Mouse (Mus musculus) midbrain, embryonic 12.5 days (tissue): ENCODE data around the gene Gm20852. TPM values are rescaled to one million over a fixed set of nuclear protein-coding genes. Genes with fewer than 3 reads are reported as not detected.
"Not testable (repeated sequence)": the region's sequence is repeated elsewhere in the genome, so short reads cannot be mapped to it uniquely, and the experiment has no call there.

Experiments used
- ATAC-seq: fragments of 200-750 bp; cut with Nextera tagmentation; 2 replicates; pipeline ENCODE4 v1.8.0; 2017; ENCODE audit warnings: low read depth, moderate TSS enrichment, moderate library complexity; ENCODE audit not compliant: low FRiP score
- H3K27ac ChIP-seq: fragments of 300-500 bp; sonication (generic); replicated peaks from 2 replicates; pipeline ENCODE4 v1.5.1; 2016; ENCODE audit warnings: mild to moderate bottlenecking
- H3K27me3 ChIP-seq: fragments of 300-500 bp; sonication (generic); 2 replicates; pipeline ENCODE4 v1.6.1; 2016; ENCODE audit warnings: mild to moderate bottlenecking
- H3K36me3 ChIP-seq: fragments of 300-500 bp; sonication (generic); 2 replicates; pipeline ENCODE4 v1.6.1; 2016
- H3K4me1 ChIP-seq: fragments of 300-500 bp; sonication (generic); 2 replicates; pipeline ENCODE4 v1.6.1; 2016
- H3K4me2 ChIP-seq: fragments of 300-500 bp; sonication (generic); replicated peaks from 2 replicates; pipeline ENCODE4 v1.6.1; 2016; ENCODE audit warnings: mild to moderate bottlenecking, moderate library complexity
- H3K4me3 ChIP-seq: fragments of 300-500 bp; sonication (generic); 2 replicates; pipeline ENCODE4 v1.5.1; 2016; ENCODE audit warnings: mild to moderate bottlenecking
- H3K9ac ChIP-seq: fragments of 300-500 bp; sonication (generic); replicated peaks from 2 replicates; pipeline ENCODE4 v1.6.1; 2016; ENCODE audit warnings: mild to moderate bottlenecking, moderate library complexity
- H3K9me3 ChIP-seq: fragments of 300-500 bp; sonication (generic); 2 replicates; pipeline ENCODE4 v1.6.1; 2016; ENCODE audit warnings: mild to moderate bottlenecking
- WGBS: fragments of 180-500 bp; shearing (Covaris S2); methylation state at CpG from one replicate; pipeline ENCODE4 v1.1.7; 2016; 5-methylcytosine and 5-hydroxymethylcytosine counted together
- polyA plus RNA-seq: library from polyadenylated mRNA; unstranded; fragments of >200 nt; fragmentation: Nextera tagmentation; extraction: Ambion mirVana; gene quantifications from 2 replicates; pipeline ENCODE4 v1.2.1, GENCODE M21; 2016

Gm20852 gene
- not detected in 2 replicates for polyA plus RNA-seq

DNA sequence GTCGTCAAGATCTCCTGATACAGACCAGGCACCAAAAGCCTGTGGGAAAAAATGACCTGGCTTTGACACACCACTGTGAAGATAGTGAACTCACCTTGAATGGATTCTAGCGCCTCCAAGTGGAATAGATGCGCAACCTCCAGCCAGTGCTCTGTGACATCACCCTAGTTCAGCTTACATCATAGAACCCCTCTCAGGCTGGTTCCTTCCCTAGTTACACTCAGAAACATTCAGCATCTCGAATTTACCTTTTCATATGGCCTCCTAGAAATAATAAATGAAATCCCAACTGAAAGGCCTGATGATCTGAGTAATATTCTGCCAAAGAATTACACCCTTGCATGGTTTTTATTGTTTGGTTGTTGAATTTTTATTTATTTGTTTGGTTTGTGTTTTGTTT lies at the start of gene Gm20852:
Gene Gm20852, minus strand, starts transcription at position 101 of the 400 bp plus-strand sequence.
- H3K36me3 ChIP-seq, H3K9me3 ChIP-seq, H3K27me3 ChIP-seq, H3K9ac ChIP-seq, H3K4me2 ChIP-seq, H3K4me3 ChIP-seq, H3K4me1 ChIP-seq, ATAC-seq, H3K27ac ChIP-seq: not testable (repeated sequence)
- no CpG with 5 or more reads among the region's 4 CpGs for WGBS
